Mouse (Mus musculus) liver, adult 2 months (tissue): Measurements from ENCODE around the gene Rcn3. TPM values are rescaled to one million over a fixed set of nuclear protein-coding genes. Genes with fewer than 3 reads are reported as not detected.
"Not testable (repeated sequence)": the region's sequence is repeated elsewhere in the genome, so short reads cannot be mapped to it uniquely, and the experiment has no call there.

Experiments used
- DNase-seq: peaks from one replicate; pipeline ENCODE4 v3.0.0-alpha.2; 2011; ENCODE audit warnings: low read depth, low spot score; ENCODE audit errors: extremely low read depth
- H3K27ac ChIP-seq: fragments of 200-500 bp; replicated peaks from 2 replicates; pipeline ENCODE4 v1.5.1; 2012; ENCODE audit warnings: low read depth, mild to moderate bottlenecking, control low read depth, inconsistent platforms, low read length; ENCODE audit not compliant: insufficient read depth
- H3K27me3 ChIP-seq: fragments of 200-500 bp; 2 replicates; pipeline ENCODE4 v1.6.1; 2012; ENCODE audit warnings: mild to moderate bottlenecking, moderate library complexity, low read length, inconsistent platforms; ENCODE audit not compliant: control insufficient read depth, insufficient read depth
- H3K36me3 ChIP-seq: fragments of 200-500 bp; 2 replicates; pipeline ENCODE4 v1.6.1; 2012; ENCODE audit warnings: low read length, inconsistent platforms; ENCODE audit not compliant: control insufficient read depth, insufficient read depth
- H3K4me1 ChIP-seq: fragments of 200-500 bp; 2 replicates; pipeline ENCODE4 v1.6.1; 2011; ENCODE audit warnings: low read length; ENCODE audit not compliant: control insufficient read depth, insufficient read depth
- H3K4me3 ChIP-seq: fragments of 200-500 bp; 2 replicates; pipeline ENCODE4 v1.5.1; 2011; ENCODE audit warnings: low read depth, mild to moderate bottlenecking, control low read depth, low read length, moderate library complexity; ENCODE audit not compliant: insufficient read depth
- H3K79me2 ChIP-seq: fragments of 200-500 bp; 2 replicates; pipeline ENCODE4 v1.6.1; 2012; ENCODE audit warnings: inconsistent platforms, mild to moderate bottlenecking, low read length, moderate library complexity; ENCODE audit not compliant: control insufficient read depth, insufficient read depth
- H3K9ac ChIP-seq: fragments of 200-500 bp; 2 replicates; pipeline ENCODE4 v1.6.1; 2012; ENCODE audit warnings: low read depth, mild to moderate bottlenecking, control low read depth, inconsistent platforms, low read length
- CTCF ChIP-seq: fragments of 200-500 bp; IDR thresholded peaks from 2 replicates; pipeline ENCODE4 v1.5.1; 2011; ENCODE audit warnings: low read depth, low read length, control low read depth
- POLR2A ChIP-seq: fragments of 200-500 bp; IDR thresholded peaks from 2 replicates; pipeline ENCODE4 v1.6.1; 2011; ENCODE audit warnings: low read length, control low read depth; ENCODE audit not compliant: insufficient read depth; ENCODE audit errors: extremely low read depth
- WGBS: fragments of 180-500 bp; shearing (Covaris S2); methylation state at CpG from one replicate; pipeline ENCODE4 v1.1.7; 2018; 5-methylcytosine and 5-hydroxymethylcytosine counted together
- polyA plus RNA-seq: library from polyadenylated mRNA; depleted of rRNA; stranded (reverse); fragments of >200 nt; gene quantifications from 2 replicates; pipeline ENCODE4 v1.2.3, GENCODE M21; 2012
- total RNA-seq: library from RNA; depleted of rRNA; stranded (reverse); fragments of >200 nt; gene quantifications from 2 replicates; pipeline ENCODE4 v1.2.3, GENCODE M21; 2014

The Rcn3 gene
- total and polyA plus RNA-seq, 2 experiments: 6.7 to 14.9 TPM

- WGBS: 89% methylated on average over 8 of the region's 8 CpGs
- no peak overlapping the region for H3K9ac ChIP-seq
- peaks cover 12% of the 10 kb centered on the region for H3K4me1 ChIP-seq
- H3K79me2 ChIP-seq: no peaks in the 10 kb centered on the region
- DNase-seq: no peak
- no peaks in the 10 kb centered on the region for H3K27me3 ChIP-seq
- no peak overlapping the region for H3K4me3 ChIP-seq
- TF ChIP-seq POLR2A: no peak
- peak; percentile 62 for TF ChIP-seq CTCF
- peaks cover 25% of the 10 kb centered on the region; the same call in 1 of the 2 replicates for H3K36me3 ChIP-seq
- no peak overlapping the region for H3K27ac ChIP-seq
Observed at GRCm38 (mm10) chr7:45098541-45099240, 6.7 kb upstream of the Rcn3 start.

- peak; percentile 30 for DNase-seq
- no peaks in the 10 kb centered on the region for H3K79me2 ChIP-seq
- no peaks in the 10 kb centered on the region for H3K27me3 ChIP-seq
- H3K27ac ChIP-seq: peak overlapping the region; percentile 66
- H3K9ac ChIP-seq: no peak overlapping the region
- no peak overlapping the region for H3K4me3 ChIP-seq
- 70% methylated on average over 6 of the region's 6 CpGs for WGBS
- peaks cover 8% of the 10 kb centered on the region for H3K4me1 ChIP-seq
- H3K36me3 ChIP-seq: peaks cover 25% of the 10 kb centered on the region; the same call in 1 of the 2 replicates
- TF ChIP-seq POLR2A (no peak), CTCF (no peak)
Observed at GRCm38 (mm10) chr7:45097479-45097878, 5.5 kb upstream of the Rcn3 start.

- DNase-seq: not testable (repeated sequence)
- 96% methylated on average over 14 of the region's 14 CpGs for WGBS
Observed at GRCm38 (mm10) chr7:45095965-45096364, 3.9 kb upstream of the Rcn3 start.

GRCm38 (mm10) chr7:45095367-45095766, 3.3 kb upstream of the Rcn3 start:
- DNase-seq: no peak
- Histone ChIP-seq H3K9ac (no peak overlapping the region), H3K36me3 (peaks cover 20% of the 10 kb centered on the region; the same call in 1 of the 2 replicates), H3K79me2 (no peaks in the 10 kb centered on the region), H3K27ac (no peak overlapping the region), H3K4me3 (no peak overlapping the region), H3K4me1 (peaks cover 3% of the 10 kb centered on the region; the same call in 1 of the 2 replicates), H3K27me3 (no peaks in the 10 kb centered on the region)
- WGBS: 82% methylated on average over 6 of the region's 6 CpGs
- TF ChIP-seq CTCF: no peak
- no peak for TF ChIP-seq POLR2A

More at GRCm38 (mm10) chr7:45095965-45096364, 3.9 kb upstream of the Rcn3 start:
- peaks cover 21% of the 10 kb centered on the region; the same call in 1 of the 2 replicates for H3K36me3 ChIP-seq
- not testable (repeated sequence) for H3K27me3 ChIP-seq, H3K79me2 ChIP-seq, H3K9ac ChIP-seq, H3K4me1 ChIP-seq, H3K4me3 ChIP-seq, H3K27ac ChIP-seq

GRCm38 (mm10) chr7:45094121-45094520, 2.1 kb upstream of the Rcn3 start:
- Histone ChIP-seq H3K4me3 (no peak overlapping the region), H3K9ac (no peak overlapping the region), H3K27me3 (no peaks in the 10 kb centered on the region), H3K27ac (no peak overlapping the region), H3K4me1 (peaks cover 3% of the 10 kb centered on the region; the same call in 1 of the 2 replicates), H3K79me2 (no peaks in the 10 kb centered on the region), H3K36me3 (peaks cover 17% of the 10 kb centered on the region; the same call in 1 of the 2 replicates)
- WGBS: 90% methylated on average over 7 of the region's 7 CpGs
- DNase-seq: no peak
- TF ChIP-seq CTCF (no peak), POLR2A (no peak)

- no peaks in the 10 kb centered on the region for H3K79me2 ChIP-seq
- no peak for TF ChIP-seq POLR2A
- no peak for TF ChIP-seq CTCF
- no peak for DNase-seq
- H3K27ac ChIP-seq: no peak overlapping the region
- peaks cover 3% of the 10 kb centered on the region; the same call in 1 of the 2 replicates for H3K4me1 ChIP-seq
- no peak overlapping the region for H3K9ac ChIP-seq
- 58% methylated on average over 18 of the region's 18 CpGs for WGBS
- H3K36me3 ChIP-seq: peaks cover 13% of the 10 kb centered on the region; the same call in 1 of the 2 replicates
- no peak overlapping the region for H3K4me3 ChIP-seq
- no peaks in the 10 kb centered on the region for H3K27me3 ChIP-seq
Observed at GRCm38 (mm10) chr7:45093516-45093905, 1.5 kb upstream of the Rcn3 start.
